24 mouse cellular contexts compared by ENCODE assay signal in the genomic region with DNA sequence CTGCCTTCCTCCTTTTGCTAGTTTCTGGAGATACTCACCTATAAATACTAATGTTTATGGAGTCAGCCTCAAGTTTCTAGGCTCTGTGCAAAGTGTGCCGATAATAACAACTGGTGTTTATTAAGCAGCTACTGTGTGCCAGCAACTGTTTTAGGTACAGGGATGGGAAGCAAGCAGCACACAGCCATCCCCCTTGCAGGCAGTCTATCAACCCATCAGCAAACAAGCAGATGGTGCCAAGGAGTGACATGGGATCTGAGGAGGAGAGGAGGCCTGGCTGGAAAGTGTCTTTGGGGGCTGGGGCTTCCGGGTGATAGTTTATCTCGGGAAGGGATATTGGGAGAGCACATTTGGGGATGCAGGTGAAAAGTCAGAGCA.
DNase-seq lines count a peak whose midpoint lies in the region; ATAC-seq and TF ChIP-seq lines count a peak whose summit lies in the region.
"Had no signal": no experiment of that assay in that cellular context is flagged by ENCODE, and none has a peak within 500 bp of the region (broad histone marks: within the 10 kb centered on the region; RNA-seq: fewer than 3 reads in every experiment).

No protein-coding gene starts in this region.

- no peak overlapping the region for H3K4me3 ChIP-seq in cerebellum, adult 2 months (replicated peaks; ENCODE audit: insufficient read depth, low read depth, low read length)
- H3K4me3 ChIP-seq in forebrain, embryonic 16.5 days (replicated peaks; ENCODE audit: low read length) = no peak overlapping the region
- no peak overlapping the region for H3K4me3 ChIP-seq in forebrain, embryonic 15.5 days
- H3K4me3 ChIP-seq in hindbrain, embryonic 14.5 days (replicated peaks; ENCODE audit: low read length) = no peak overlapping the region
- H3K4me3 ChIP-seq: heart, adult 2 months; heart, embryonic 10.5 days; heart, embryonic 13.5 days; hindbrain, embryonic 12.5 days; intestine, embryonic 15.5 days had no signal

- no peaks in the 10 kb centered on the region for H3K9me3 ChIP-seq in forebrain, embryonic 16.5 days (ENCODE audit: control insufficient read depth, low read length)
- no peaks in the 10 kb centered on the region for H3K9me3 ChIP-seq in forebrain, embryonic 15.5 days
- H3K9me3 ChIP-seq in hindbrain, embryonic 14.5 days (ENCODE audit: control insufficient read depth, low read length) = no peaks in the 10 kb centered on the region
- H3K9me3 ChIP-seq: G1E; heart, embryonic 10.5 days; heart, embryonic 13.5 days; hindbrain, embryonic 12.5 days; intestine, embryonic 15.5 days had no signal

- no peak for TF ChIP-seq POLR2A in cerebellum, adult 2 months (IDR thresholded peaks at IDR 0.05; ENCODE audit: borderline replicate concordance, insufficient read depth, low read length)

- WGBS in cerebellum, adult 2 months = 26% methylated on average over 3 of the region's 3 CpGs
- 66% methylated on average over 3 of the region's 3 CpGs for WGBS in forebrain, embryonic 16.5 days
- 76% methylated on average over 3 of the region's 3 CpGs for WGBS in forebrain, embryonic 15.5 days
- 91% methylated on average over 3 of the region's 3 CpGs for WGBS in hindbrain, embryonic 14.5 days

- H3K4me1 ChIP-seq in cerebellum, adult 2 months (ENCODE audit: control insufficient read depth, insufficient read depth, low read length) = no peaks in the 10 kb centered on the region; the same call in 1 of the 2 replicates
- peaks cover 8% of the 10 kb centered on the region for H3K4me1 ChIP-seq in forebrain, embryonic 16.5 days (replicated peaks; ENCODE audit: control insufficient read depth, insufficient read depth, low read length)
- peaks cover 10% of the 10 kb centered on the region for H3K4me1 ChIP-seq in forebrain, embryonic 15.5 days
- H3K4me1 ChIP-seq in hindbrain, embryonic 14.5 days (replicated peaks; ENCODE audit: control insufficient read depth, insufficient read depth, low read length) = no peaks in the 10 kb centered on the region
- H3K4me1 ChIP-seq: hindbrain, embryonic 12.5 days; intestine, embryonic 15.5 days had no signal

- ATAC-seq in forebrain, embryonic 16.5 days = 0 out of 2 replicates have a peak, but pooled peaks have one; percentile 38
- no peak; the same call in 1 of the 2 replicates for ATAC-seq in forebrain, embryonic 15.5 days (replicated peaks)
- no peak for ATAC-seq in hindbrain, embryonic 14.5 days (ENCODE audit: low FRiP score)
- ATAC-seq: hindbrain, embryonic 16.5 days; intestine, embryonic 15.5 days; Patski had no signal

- H3K9ac ChIP-seq in forebrain, embryonic 16.5 days (replicated peaks; ENCODE audit: low read depth, low read length) = no peak overlapping the region
- H3K9ac ChIP-seq in forebrain, embryonic 15.5 days (replicated peaks) = no peak overlapping the region
- H3K9ac ChIP-seq in hindbrain, embryonic 14.5 days = no peak overlapping the region
- H3K9ac ChIP-seq: heart, embryonic 13.5 days; hindbrain, embryonic 12.5 days; intestine, embryonic 15.5 days had no signal

- TF ChIP-seq CTCF in cerebellum, adult 2 months (IDR thresholded peaks at IDR 0.05; ENCODE audit: borderline replicate concordance, insufficient read depth, low read depth, low read length) = no peak

- H3K27ac ChIP-seq in cerebellum, adult 2 months (ENCODE audit: insufficient read depth, low read length) = no peak overlapping the region
- H3K27ac ChIP-seq in forebrain, embryonic 16.5 days (ENCODE audit: low read length) = no peak overlapping the region
- no peak overlapping the region for H3K27ac ChIP-seq in forebrain, embryonic 15.5 days (replicated peaks)
- no peak overlapping the region for H3K27ac ChIP-seq in hindbrain, embryonic 14.5 days
- H3K27ac ChIP-seq: heart, adult 2 months; heart, embryonic 10.5 days; heart, embryonic 13.5 days; hindbrain, embryonic 12.5 days; intestine, embryonic 15.5 days had no signal

- no peaks in the 10 kb centered on the region for H3K27me3 ChIP-seq in cerebellum, adult 2 months (ENCODE audit: control insufficient read depth, insufficient read depth, low read length)
- no peaks in the 10 kb centered on the region for H3K27me3 ChIP-seq in forebrain, embryonic 16.5 days (replicated peaks; ENCODE audit: control insufficient read depth, insufficient read depth, low read length)
- no peaks in the 10 kb centered on the region for H3K27me3 ChIP-seq in forebrain, embryonic 15.5 days
- no peaks in the 10 kb centered on the region for H3K27me3 ChIP-seq in hindbrain, embryonic 14.5 days (ENCODE audit: control insufficient read depth, insufficient read depth, low read length)
- H3K27me3 ChIP-seq: CH12.LX; heart, embryonic 13.5 days; hindbrain, embryonic 12.5 days; intestine, embryonic 15.5 days; Patski had no signal

- DNase-seq in cerebellum, postnatal 14 days = peak; percentile 27 to 34
- no peak for DNase-seq in cerebellum, adult 2 months
- peak; percentile 16 for DNase-seq in lung, postnatal 10 days
- no peak for DNase-seq in lung, adult 18-20 months
- no peak for DNase-seq in hindbrain, embryonic 14.5 days (ENCODE audit: low spot score)
- DNase-seq: adrenal gland, postnatal 10 days; adrenal gland, postnatal 36 days; B cell, adult 2 months; cerebellum, adult 11-12 months; cerebellum, adult 9-11 months; gastrocnemius, postnatal 25 days; heart, adult 2 months; kidney, adult 11 months; kidney, adult 8-10 months had no signal

- no peaks in the 10 kb centered on the region for H3K36me3 ChIP-seq in forebrain, embryonic 16.5 days (ENCODE audit: control insufficient read depth, insufficient read depth)
- H3K36me3 ChIP-seq in forebrain, embryonic 15.5 days = no peaks in the 10 kb centered on the region
- H3K36me3 ChIP-seq in hindbrain, embryonic 14.5 days (replicated peaks; ENCODE audit: control insufficient read depth, insufficient read depth) = no peaks in the 10 kb centered on the region
- H3K36me3 ChIP-seq: G1E; heart, embryonic 10.5 days; heart, embryonic 13.5 days; hindbrain, embryonic 12.5 days; intestine, embryonic 15.5 days had no signal

- H3K4me2 ChIP-seq in forebrain, embryonic 16.5 days (ENCODE audit: low read length) = no peak overlapping the region
- no peak overlapping the region for H3K4me2 ChIP-seq in forebrain, embryonic 15.5 days (replicated peaks)
- H3K4me2 ChIP-seq in hindbrain, embryonic 14.5 days (replicated peaks) = no peak overlapping the region
- H3K4me2 ChIP-seq: heart, embryonic 13.5 days; hindbrain, embryonic 12.5 days; intestine, embryonic 15.5 days had no signal

Comparison
In these comparisons a context has a peak if more than half of its experiments do, and no peak if none do; other contexts are left out.
1. DNase-seq: peak in cerebellum, postnatal 14 days (2 of 2) and lung, postnatal 10 days (single experiment); none in cerebellum, adult 2 months (0 of 2), lung, adult 18-20 months (0 of 2) and hindbrain, embryonic 14.5 days (single experiment).